Mouse (Mus musculus) stomach, postnatal 0 days (tissue): ENCODE measurements around the gene Jph3. TPM values are rescaled to one million over a fixed set of nuclear protein-coding genes. Genes with fewer than 3 reads are reported as not detected.

Experiments used
- ATAC-seq: fragments of 200-750 bp; cut with Nextera tagmentation; 2 replicates; pipeline ENCODE4 v1.8.0; 2017; ENCODE audit not compliant: low FRiP score, low TSS enrichment
- DNase-seq: peaks from one replicate; pipeline ENCODE4 v3.0.0-alpha.2; 2016; ENCODE audit warnings: low spot score
- H3K27ac ChIP-seq: fragments of 300-500 bp; sonication (generic); replicated peaks from 2 replicates; pipeline ENCODE4 v1.5.1; 2014; ENCODE audit warnings: mild to moderate bottlenecking, control low read depth
- H3K27me3 ChIP-seq: fragments of 300-500 bp; sonication (generic); 2 replicates; pipeline ENCODE4 v1.6.1; 2014; ENCODE audit warnings: low read length; ENCODE audit not compliant: control insufficient read depth, insufficient read depth
- H3K36me3 ChIP-seq: fragments of 300-500 bp; sonication (generic); 2 replicates; pipeline ENCODE4 v1.6.1; 2014; ENCODE audit warnings: low read length, mixed read lengths; ENCODE audit not compliant: control insufficient read depth, insufficient read depth
- H3K4me1 ChIP-seq: fragments of 300-500 bp; sonication (generic); replicated peaks from 2 replicates; pipeline ENCODE4 v1.6.1; 2014; ENCODE audit warnings: antibody characterized with exemption; ENCODE audit not compliant: control insufficient read depth, insufficient read depth
- H3K4me2 ChIP-seq: fragments of 300-500 bp; sonication (generic); replicated peaks from 2 replicates; pipeline ENCODE4 v1.6.1; 2014; ENCODE audit warnings: low read depth, mild to moderate bottlenecking, control low read depth, moderate library complexity
- H3K4me3 ChIP-seq: fragments of 300-500 bp; sonication (generic); 2 replicates; pipeline ENCODE4 v1.5.1; 2014; ENCODE audit warnings: low read depth, low read length, control low read depth
- H3K9ac ChIP-seq: fragments of 300-500 bp; sonication (generic); 2 replicates; pipeline ENCODE4 v1.6.1; 2014; ENCODE audit warnings: mild to moderate bottlenecking, low read length, control low read depth, mixed read lengths
- H3K9me3 ChIP-seq: fragments of 300-500 bp; sonication (generic); 2 replicates; pipeline ENCODE4 v1.6.1; 2016; ENCODE audit warnings: low read length; ENCODE audit not compliant: control insufficient read depth
- CTCF ChIP-seq: IDR thresholded peaks from 2 replicates; pipeline ENCODE4 v1.5.1; 2016; ENCODE audit warnings: antibody characterized with exemption, low read depth, mild to moderate bottlenecking, moderate library complexity
- EP300 ChIP-seq: optimal IDR thresholded peaks from 2 replicates; pipeline ENCODE3; 2016; ENCODE audit warnings: antibody characterized with exemption
- WGBS: fragments of 180-500 bp; shearing (Covaris S2); extraction: QIAGEN DNeasy Blood & Tissue Kit; methylation state at CpG from one replicate; pipeline ENCODE4 v1.1.7; 2014; 5-methylcytosine and 5-hydroxymethylcytosine counted together
- polyA plus RNA-seq: library from polyadenylated mRNA; unstranded; fragments of >200 nt; fragmentation: Nextera tagmentation; extraction: Ambion mirVana; gene quantifications from 2 replicates; pipeline ENCODE4 v1.2.1, GENCODE M21; 2015

Jph3 gene
- polyA plus RNA-seq, 1 experiment from 2014 or later = 1.7 TPM

DNA sequence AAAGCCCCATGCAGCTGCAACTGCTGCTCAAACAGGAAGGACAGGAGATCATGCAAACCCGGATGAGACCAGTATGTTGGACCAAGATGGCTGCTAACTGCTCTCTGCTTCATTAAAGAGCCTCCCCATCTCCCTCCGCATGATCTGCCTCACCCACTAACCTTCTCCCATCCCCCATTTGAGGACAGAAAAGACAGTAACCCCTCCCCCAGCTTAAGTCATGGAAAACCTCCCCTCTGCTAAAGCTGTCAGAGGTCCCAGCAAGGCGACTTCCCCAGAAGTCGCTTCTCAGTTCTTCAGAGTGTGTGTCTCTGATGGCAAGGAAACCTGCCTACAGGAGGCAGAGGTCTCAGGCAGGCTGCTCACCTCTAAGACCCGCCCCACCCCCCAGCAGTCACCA lies 40.9 kb upstream of the Jph3 start:
- DNase-seq = no peak
- no peaks in the 10 kb centered on the region for H3K27me3 ChIP-seq
- H3K4me2 ChIP-seq = no peak overlapping the region
- ATAC-seq = no peak
- H3K4me3 ChIP-seq = no peak overlapping the region
- no peak overlapping the region for H3K9ac ChIP-seq
- H3K27ac ChIP-seq = no peak overlapping the region
- H3K36me3 ChIP-seq = no peaks in the 10 kb centered on the region
- H3K9me3 ChIP-seq = no peaks in the 10 kb centered on the region
- TF ChIP-seq EP300 (no peak), CTCF (no peak)
- 41% methylated on average over 5 of the region's 5 CpGs for WGBS
- H3K4me1 ChIP-seq = no peaks in the 10 kb centered on the region

DNA sequence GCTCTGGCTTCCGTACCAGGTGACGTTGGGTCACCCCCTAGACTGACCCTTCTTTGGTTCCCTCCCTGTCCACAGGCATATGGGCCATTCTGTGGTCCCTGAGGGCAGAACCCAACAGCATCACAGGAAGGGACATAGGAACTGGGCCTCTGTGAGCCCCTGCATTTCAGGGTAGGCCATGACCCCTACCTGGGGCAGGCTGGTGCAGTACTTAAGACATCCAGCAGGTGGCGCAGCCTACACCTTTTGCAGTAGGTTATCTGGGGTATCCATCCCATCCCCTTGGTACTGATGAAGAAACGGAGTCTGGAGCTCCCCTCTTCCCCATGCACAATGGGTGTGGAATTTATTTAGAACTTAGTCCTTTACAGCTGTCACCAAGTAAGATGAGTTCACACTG lies 35.0 kb upstream of the Jph3 start:
- Histone ChIP-seq H3K9ac (no peak overlapping the region), H3K4me2 (no peak overlapping the region), H3K27ac (no peak overlapping the region), H3K36me3 (no peaks in the 10 kb centered on the region), H3K4me3 (no peak overlapping the region), H3K4me1 (no peaks in the 10 kb centered on the region), H3K27me3 (no peaks in the 10 kb centered on the region), H3K9me3 (no peaks in the 10 kb centered on the region)
- 52% methylated on average over 4 of the region's 4 CpGs for WGBS
- TF ChIP-seq CTCF (peak; percentile 81), EP300 (no peak)
- DNase-seq (peak; percentile 32), ATAC-seq (no peak)

DNA sequence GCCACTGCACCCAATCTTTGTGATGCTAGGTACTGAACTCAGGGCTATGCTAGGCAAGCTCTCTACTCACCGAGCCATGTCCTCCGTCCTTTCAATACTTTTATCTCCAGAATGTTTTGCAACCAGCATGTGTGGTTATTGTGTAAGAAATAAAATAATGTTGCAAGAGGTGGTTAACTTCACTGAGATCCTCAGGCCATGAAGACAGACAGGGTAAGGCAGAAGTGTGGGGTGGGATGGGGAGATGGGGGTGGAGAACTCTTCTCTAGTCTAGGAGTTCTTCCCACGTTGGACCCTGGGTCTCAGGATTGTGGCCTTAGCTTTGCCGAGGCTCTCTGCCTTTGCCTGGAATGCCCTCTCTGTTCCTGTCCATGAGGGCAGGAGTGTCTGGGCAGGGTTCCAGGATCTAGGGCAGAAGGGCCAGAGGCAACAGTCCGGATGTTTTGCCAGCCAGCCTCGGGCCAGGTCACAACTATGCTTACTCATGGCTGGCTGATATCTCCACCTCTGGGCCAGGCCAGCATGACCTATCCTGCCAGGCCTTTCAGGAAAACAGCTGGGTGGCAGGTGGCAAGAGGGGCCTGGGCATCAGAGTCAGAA lies 33.7 kb upstream of the Jph3 start:
- Histone ChIP-seq H3K36me3 (no peaks in the 10 kb centered on the region), H3K9ac (no peak overlapping the region), H3K27me3 (no peaks in the 10 kb centered on the region), H3K4me1 (no peaks in the 10 kb centered on the region), H3K4me2 (no peak overlapping the region), H3K4me3 (no peak overlapping the region), H3K9me3 (no peaks in the 10 kb centered on the region), H3K27ac (no peak overlapping the region)
- WGBS = 68% methylated on average over 6 of the region's 6 CpGs
- DNase-seq = no peak
- ATAC-seq = no peak
- no peak for TF ChIP-seq EP300
- TF ChIP-seq CTCF = no peak

DNA sequence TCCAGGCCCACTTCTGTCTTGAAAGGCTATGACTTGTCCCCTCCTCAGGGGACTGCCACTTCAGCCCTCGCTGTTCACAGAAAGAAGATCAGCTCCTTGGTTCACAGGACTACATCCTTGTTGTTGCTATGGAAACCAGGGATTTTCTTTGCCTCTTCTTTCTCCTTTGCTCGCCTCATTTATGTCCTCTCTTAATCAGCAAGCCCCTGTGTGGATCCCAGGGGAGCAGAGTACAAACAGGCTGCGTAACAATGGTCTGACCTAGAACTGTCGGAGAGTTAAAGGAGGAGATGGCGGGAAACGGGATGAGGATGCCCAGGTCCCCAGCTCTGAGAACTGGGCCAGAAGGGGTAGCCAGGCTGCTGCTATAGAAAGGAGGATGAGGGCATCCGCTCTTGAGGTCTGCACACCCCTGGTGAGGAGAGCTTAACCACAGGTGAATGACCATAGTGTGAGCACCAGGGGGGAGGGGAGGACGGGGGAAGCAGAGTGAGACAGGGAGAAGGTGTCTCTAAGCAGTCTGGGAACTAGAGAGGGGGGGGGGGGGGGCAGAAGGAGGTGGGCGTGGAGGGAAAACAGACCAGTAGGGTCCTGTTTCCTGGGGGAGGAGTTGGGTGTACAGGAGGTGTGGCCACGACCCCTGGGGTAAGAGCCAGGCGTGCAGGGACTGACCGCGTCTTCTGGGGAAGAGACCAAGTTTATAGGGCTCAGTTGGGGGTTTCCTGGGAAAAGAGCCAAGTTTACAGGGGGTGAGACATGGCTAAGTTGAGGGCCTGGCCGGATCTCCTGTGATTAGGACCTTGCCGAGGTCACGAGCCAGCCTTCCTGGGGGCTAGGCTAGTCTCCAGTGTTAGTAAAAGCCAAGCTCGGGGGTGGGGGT lies 31.4 kb upstream of the Jph3 start:
- no peaks in the 10 kb centered on the region for H3K27me3 ChIP-seq
- no peak overlapping the region for H3K9ac ChIP-seq
- no peak for DNase-seq
- 5% methylated on average over 17 of the region's 17 CpGs for whole genome bisulfite sequencing
- H3K36me3 ChIP-seq = no peaks in the 10 kb centered on the region
- 0 out of 2 replicates have a peak overlapping the region, but pooled peaks have one; percentile 10 for H3K4me3 ChIP-seq
- peak overlapping the region; percentile 40 for H3K4me2 ChIP-seq
- ATAC-seq = peak; percentile 31; the same call in 1 of the 2 replicates
- H3K9me3 ChIP-seq = no peaks in the 10 kb centered on the region
- H3K4me1 ChIP-seq = no peaks in the 10 kb centered on the region
- TF ChIP-seq EP300 (no peak), CTCF (no peak)
- H3K27ac ChIP-seq = no peak overlapping the region

DNA sequence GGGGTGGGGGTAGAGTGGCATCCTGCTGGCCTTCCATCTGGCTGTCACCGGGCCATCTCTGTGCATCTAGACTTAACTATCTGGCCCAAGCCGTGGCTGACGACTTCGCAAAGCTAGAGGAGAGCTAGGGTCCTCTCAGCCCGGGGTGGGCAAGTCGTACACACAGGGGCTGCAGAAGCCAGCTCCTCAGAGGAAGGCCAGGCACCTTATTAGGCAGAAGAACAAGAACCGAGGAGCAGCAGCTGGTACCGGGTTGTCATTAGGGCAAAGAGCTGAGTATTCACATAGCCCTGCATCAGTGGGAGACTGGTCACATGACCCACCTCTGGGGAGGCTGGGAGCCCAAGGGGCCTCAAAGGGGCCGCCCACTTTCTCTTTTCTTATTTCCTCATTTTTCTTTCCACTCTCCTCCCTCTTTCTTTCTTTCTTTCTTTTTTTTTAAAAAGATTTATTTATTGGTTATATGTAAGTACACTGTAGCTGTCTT lies 30.8 kb upstream of the Jph3 start:
- H3K9ac ChIP-seq = no peak overlapping the region
- H3K4me3 ChIP-seq = 0 out of 2 replicates have a peak overlapping the region, but pooled peaks have one; percentile 10
- ATAC-seq = peak; percentile 35; the same call in 1 of the 2 replicates

More for the DNA sequence above, 30.8 kb upstream of the Jph3 start:
- peak overlapping the region; percentile 40 for H3K4me2 ChIP-seq
- no peaks in the 10 kb centered on the region for H3K36me3 ChIP-seq
- no peak overlapping the region for H3K27ac ChIP-seq
- H3K4me1 ChIP-seq = no peaks in the 10 kb centered on the region
- no peaks in the 10 kb centered on the region for H3K9me3 ChIP-seq
- TF ChIP-seq CTCF (no peak), EP300 (no peak)
- 7% methylated on average over 9 of the region's 9 CpGs for WGBS
- no peaks in the 10 kb centered on the region for H3K27me3 ChIP-seq
- no peak for DNase-seq
